Mouse (Mus musculus) embryo, embryonic 11.5 days (tissue): Measurements from ENCODE around the gene Gm3625.
"Not testable (repeated sequence)": the region's sequence is repeated elsewhere in the genome, so short reads cannot be mapped to it uniquely, and the experiment has no call there.

ENCODE experiments used
- DNase-seq: peaks from one replicate; pipeline ENCODE4 v3.0.0-alpha.2; 2012; ENCODE audit warnings: low read depth, low spot score

Gm3625 gene

DNA sequence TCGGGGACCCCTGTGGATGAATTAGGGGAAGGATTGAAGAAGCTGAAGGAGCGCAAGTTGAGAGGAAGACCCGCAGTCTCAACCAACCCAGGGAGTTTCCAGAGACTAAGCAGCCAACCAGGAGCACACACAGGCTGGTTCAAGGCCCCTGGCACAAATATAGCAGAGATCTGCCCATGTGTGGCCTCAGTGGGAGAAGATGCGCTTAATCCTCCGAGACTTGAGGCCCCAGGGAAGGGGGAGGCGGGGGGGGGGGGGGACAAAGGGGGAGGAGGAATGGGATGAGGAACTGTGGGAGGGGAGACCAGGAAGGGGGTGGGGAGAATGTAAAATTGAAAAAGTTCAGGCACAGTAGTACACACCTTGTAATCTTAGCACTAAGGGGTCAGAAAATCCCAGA, 37.3 kb downstream of the Gm3625 start:
- DNase-seq, result no peak

DNA sequence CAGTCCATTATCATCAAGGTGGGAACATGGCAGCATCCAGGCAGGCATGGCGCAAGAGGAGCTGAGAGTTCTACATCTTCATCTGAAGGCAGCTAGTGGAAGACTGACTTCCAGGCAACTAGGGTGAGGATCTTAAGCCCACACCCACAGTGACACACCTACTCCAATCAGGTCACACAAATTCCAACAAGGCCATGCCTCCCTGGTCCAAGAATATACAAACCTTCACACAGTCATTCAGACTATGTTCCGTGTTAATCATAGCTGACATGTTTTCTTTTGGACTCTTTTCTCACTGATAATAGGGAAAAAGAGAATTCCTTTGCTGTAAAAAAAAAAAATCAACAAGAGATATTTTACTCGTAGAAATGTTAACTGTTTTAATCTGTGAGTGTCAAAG, 39.0 kb downstream of the Gm3625 start:
- not testable (repeated sequence) for DNase-seq

DNA sequence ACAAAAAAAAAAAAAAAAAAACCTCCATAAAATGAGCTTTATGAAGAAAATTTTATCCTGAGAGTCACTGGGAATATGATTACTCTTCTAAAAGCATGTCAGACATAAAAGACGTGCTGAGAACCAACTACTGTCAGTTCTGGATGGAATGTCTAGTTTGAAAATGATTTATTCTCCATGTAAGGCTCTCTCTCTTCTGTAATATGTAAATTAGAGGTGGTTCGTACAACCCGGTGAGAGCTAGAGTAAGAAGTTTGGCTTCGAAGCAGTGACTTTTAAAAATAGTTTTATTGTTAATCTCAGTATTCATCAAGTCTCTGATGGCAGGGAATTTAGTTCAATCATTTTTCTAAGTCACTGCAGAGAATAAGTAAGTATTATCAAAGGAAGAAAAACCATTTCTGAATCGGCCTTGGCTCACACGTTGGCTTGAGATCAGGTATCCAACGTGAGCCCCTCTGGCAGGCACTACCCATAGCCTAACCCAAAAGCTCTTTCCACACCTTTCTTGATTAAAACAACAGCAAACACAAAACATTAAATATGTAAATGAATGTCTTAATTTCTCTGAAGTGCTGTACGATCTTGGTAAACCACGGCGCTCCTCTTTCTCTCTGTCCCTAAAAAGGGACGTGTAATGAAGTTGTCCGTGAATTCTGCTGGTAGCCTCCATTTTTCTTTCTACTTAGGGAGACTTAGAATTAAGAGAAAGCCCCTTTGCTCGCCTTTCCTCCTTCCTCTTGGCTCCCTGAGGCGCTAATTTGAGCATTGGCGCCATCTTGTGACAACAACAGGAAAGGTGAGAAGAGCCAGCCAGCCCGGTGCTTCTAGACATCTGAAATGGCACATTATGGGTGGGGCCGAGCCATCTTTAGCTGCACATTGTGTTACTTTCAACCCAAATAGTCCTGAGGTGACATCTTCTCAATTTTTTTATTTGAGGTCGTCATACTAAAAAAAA, 44.4 kb downstream of the Gm3625 start:
- DNase-seq, result peak; percentile 71

GRCm38 (mm10) chr12:4547557-4547956, 45.2 kb downstream of the Gm3625 start:
- DNase-seq, result no peak

DNA sequence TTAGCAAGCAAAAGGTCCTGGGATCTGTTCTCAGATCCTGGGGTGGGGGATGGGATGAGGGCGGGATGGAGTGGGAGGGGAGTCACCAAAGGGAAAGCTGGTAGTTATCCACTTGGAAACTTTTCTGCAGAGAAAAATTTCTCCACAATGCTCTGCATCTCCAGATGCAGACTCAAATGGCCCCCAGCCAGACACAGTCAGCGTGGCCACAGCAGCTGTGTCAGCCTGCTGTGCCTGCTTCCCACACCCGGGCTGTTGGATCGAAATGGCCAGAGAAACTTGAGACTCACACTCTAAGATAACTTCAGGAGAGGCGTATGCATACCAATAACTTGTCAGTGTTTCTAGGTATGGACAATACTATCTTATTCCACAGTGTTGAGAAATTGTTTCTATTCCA, 46.2 kb downstream of the Gm3625 start:
- no peak for DNase-seq

DNA sequence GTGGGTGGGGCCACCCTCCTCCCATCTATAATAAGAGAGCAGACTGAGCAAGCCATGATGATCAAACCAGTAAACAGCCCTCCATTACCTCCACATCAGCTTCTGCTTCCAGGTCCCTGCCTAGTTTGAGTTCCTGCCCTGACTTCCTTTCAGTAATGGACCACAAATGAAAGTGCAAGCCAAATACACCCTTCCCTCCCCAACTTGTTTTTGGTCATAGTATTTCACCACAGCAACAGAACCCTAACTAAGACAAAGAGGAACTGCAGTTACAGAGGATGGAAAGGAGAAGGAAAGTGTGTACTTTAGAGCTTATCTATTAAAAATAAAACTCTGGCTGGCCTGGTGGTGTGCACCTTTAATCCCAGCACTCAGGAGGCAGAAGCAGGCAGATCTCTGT, 47.3 kb downstream of the Gm3625 start:
- DNase-seq, result no peak

- no peak for DNase-seq
Measured at GRCm38 (mm10) chr12:4544400-4544919, 48.3 kb downstream of the Gm3625 start.
